Mouse (Mus musculus) right cerebral cortex, postnatal 10 days (tissue): ENCODE results near the gene Pdcd7.

Source experiments
- DNase-seq, 2 experiments: peaks; one replicate each; pipeline ENCODE4 v3.0.0; 2021; ENCODE audit warnings: low spot score in 2 of 2

Gene Pdcd7

DNA sequence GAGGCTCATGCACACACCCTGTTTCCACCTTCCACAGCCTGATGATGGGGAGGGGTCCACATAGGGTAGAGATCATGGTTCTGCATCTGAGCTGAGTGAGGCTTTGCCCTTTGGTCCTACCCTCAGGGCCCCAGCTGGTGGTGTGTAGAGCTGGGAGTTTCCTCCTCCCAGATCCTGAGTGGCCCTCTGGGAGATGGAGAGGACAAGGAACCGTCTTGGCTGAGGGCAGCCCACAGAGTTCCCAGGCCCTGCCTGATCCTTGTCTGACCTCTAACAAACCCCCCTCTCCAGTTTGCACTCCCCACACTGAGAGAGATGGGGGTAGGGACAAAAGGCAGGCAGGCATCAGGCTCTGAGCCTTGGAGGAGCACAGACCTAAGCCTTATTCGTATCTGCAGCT lies 48.5 kb downstream of the Pdcd7 start:
- no peak for DNase-seq

DNA sequence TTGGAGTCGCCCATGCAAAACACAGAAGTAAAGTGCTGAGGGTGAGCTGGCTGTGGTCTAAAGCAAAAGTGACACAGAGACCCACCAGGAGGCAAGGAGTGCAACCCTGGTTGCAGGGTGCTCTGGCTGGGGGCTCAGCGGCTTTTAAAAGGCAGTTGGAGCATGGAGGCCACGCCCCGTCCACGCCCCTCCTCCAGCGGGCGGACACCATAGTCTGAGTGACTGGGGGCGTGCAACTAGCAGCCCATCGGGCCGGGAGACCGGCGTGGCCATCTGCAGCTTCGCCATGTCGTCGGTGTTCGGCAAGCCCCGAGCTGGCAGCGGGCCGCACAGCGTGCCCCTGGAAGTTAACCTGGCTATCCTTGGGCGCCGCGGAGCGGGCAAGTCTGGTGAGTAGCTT lies 52.4 kb downstream of the Pdcd7 start, which contains the start of gene Rasl12:
Gene Rasl12 (plus strand): TSS at position 228 of the 400 bp plus-strand sequence.
- DNase-seq, result peak; percentile 63 to 67

DNA sequence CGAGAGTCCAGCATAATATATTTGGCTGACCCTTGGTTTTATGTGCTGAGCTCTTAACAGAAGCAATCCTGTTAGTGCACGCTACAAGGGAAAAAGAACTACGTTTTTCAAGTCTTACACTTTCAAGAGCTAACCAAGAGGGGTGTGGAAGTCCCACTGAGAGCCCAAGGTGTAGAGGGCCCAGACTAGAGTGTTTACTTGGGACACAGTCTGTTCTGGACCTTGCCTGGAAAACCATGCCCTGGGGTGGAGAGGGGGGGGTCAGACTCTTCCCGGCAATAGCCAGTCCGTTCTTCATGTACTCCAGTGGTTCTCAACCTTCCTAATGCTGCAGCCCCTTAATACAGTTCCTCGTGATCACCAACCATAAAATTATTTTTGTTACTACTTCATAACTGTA lies 54.0 kb downstream of the Pdcd7 start:
- no peak for DNase-seq

DNA sequence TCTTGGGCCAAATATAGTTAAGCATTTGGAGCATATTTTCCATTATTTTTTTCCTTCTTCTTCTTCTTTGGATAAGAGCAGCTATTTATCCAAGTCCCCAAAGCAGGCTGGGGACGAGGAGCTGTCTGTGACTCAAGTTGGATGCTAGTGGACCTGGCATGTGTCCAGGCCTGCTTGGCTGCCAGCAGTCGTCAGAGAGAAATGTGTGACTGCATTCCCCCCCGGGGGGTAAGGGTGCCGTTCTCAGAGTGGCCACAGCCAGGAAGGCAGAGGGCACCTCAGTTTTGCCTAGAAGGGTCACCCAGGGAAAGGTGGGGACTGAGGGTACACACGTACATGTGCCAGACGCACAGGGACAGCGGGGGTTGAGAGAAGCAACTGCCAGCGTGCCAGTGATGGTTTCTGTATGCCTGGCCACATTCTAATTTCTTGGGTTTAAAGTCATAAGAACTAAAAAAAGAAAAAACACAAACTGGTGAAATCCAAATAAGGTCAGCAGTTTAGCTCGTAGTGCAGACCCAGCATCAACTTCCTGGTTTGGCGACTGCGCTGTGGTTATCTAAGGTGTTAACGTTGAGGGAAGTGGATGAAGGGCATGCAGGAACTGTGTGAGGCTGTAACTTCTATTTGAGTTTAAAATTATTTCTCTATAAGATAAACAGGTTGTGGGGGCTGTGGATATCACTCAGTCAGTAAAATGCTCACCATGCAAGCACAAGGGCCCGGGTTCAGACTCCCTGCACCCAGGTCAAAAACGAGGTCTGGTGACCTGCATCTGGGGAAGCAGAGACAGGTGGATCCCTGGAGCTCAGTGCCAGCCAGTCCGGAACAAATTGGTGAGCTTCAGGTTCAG lies 58.7 kb downstream of the Pdcd7 start:
- peak; percentile 84 to 85 for DNase-seq

DNA sequence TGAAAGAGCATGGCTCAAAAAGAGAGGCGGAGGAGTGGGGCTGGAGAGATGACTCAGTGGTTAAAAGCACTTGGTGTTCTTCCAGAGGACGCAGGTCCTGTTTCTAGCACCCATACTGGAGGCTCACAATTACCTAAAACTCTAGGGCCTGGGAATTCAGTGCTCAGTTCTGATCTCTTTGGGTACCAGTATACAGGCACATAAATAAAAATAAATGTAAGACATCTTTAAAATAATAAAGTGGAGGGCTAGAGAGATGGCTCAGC lies 59.2 kb downstream of the Pdcd7 start:
- no peak for DNase-seq

DNA sequence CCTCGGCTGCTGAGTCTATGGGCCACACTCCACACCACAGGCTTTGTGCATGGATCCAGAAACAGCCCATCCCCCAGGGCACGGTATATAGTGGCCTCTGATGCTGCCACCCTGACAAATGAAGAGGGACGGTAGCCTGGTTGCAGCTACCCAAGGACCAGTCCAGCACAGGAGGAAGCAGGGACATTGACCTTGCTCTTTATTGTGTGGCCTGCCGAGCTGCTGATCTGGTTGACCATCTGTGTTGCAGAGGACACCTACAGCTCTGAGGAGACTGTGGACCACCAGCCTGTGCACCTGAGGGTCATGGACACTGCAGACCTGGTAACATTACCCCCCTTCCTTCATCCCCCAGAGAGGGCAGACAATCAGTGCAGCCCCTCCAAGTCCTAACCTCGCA lies 61.4 kb downstream of the Pdcd7 start:
- no peak for DNase-seq

DNA sequence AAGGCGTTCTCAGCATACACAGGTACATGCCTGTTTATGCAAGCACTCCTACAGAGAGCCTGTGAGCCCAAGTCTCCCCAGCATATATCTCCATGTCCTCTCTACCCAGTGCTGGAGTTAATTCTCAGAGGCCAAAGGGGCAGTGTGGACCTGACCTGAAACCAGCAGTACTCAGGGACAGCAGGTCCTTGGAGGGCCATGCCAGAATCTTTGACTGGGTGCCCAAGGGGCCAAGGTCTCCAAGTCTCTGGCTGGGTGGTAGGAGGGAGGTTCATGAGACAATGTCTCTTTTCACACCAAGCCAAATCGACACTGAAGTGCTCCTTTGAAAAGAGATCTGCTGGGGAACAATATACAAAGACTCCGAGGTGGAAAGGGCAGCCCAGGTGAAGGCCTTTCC lies 62.0 kb downstream of the Pdcd7 start:
- no peak for DNase-seq

DNA sequence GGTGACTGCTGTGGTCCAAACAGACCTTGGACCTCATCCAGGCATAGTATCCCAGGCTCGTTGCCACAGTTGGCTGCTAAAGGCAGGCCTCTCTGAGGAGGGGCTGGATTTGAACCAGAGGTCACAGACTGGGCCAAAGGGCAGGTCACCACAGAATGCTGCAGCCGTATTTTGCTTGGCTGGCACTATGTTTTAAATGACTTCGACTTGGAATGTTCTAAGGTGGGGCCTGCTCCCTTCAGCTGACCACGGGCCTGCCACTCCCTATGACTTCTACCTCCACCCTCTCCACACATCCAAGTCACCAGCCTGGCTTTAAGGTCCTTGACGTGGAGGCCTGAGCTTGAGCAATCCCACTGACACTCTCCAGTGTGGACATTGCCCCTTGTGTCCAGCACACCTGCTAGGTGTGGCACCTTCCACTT lies 63.0 kb downstream of the Pdcd7 start:
- DNase-seq, result no peak
